Mouse (Mus musculus): ENCODE results near the gene Cpsf6. TPM values are rescaled to one million over a fixed set of nuclear protein-coding genes. Genes with fewer than 3 reads are reported as not detected.

Cpsf6 gene
- total RNA-seq (2014; fragmentation: Nextera tagmentation): 232 and 244 TPM in 2 replicates
- total RNA-seq (2017): 142 and 177 TPM in 2 replicates
- polyA plus RNA-seq (2012): 285 and 393 TPM in 2 replicates

GRCm38 (mm10) chr10:117379908-117380307, at the start of gene Cpsf6:
Gene Cpsf6 (minus strand): TSS chr10:117380015.
- H3K9me3 ChIP-seq (replicated peaks): no peaks in the 10 kb centered on the region
- peaks cover 7% of the 10 kb centered on the region; the same call in 1 of the 2 replicates for H3K27me3 ChIP-seq (ENCODE audit: insufficient read depth, low read length)
- no peak within 1 kb of the TSS for H3K4me3 ChIP-seq (ENCODE audit: low read depth, low read length)
- peaks cover 10% of the 10 kb centered on the region for H3K4me1 ChIP-seq (ENCODE audit: insufficient read depth, low read depth, low read length)
- TF ChIP-seq POLR2AphosphoS5 (IDR thresholded peaks at IDR 0.05; ENCODE audit: insufficient replicate concordance, low read depth, low read length) (no peak), TAL1 (conservative IDR thresholded peaks at IDR 0.05; ENCODE audit: low read depth, low read length) (no peak), CTCF (IDR thresholded peaks at IDR 0.05; ENCODE audit: low read depth, low read length) (no peak), GATA2 (IDR thresholded peaks at IDR 0.05; ENCODE audit: borderline replicate concordance, low read depth, low read length) (no peak), GATA1 (IDR thresholded peaks at IDR 0.05; ENCODE audit: borderline replicate concordance, low read length) (no peak)
- ATAC-seq (ENCODE audit: extremely low read depth, insufficient number of reproducible peaks, low FRiP score, poor library complexity, severe bottlenecking): no peak
- no peak for DNase-seq (ENCODE audit: low spot score)
- no peaks in the 10 kb centered on the region for H3K36me3 ChIP-seq (replicated peaks)

GRCm38 (mm10) chr10:117426615-117426969, 46.8 kb upstream of the Cpsf6 start:
- no peaks in the 10 kb centered on the region for H3K4me1 ChIP-seq (ENCODE audit: insufficient read depth, low read depth, low read length)
- TF ChIP-seq POLR2AphosphoS5 (IDR thresholded peaks at IDR 0.05; ENCODE audit: insufficient replicate concordance, low read depth, low read length) (no peak), GATA2 (IDR thresholded peaks at IDR 0.05; ENCODE audit: borderline replicate concordance, low read depth, low read length) (no peak), TAL1 (conservative IDR thresholded peaks at IDR 0.05; ENCODE audit: low read depth, low read length) (no peak), GATA1 (IDR thresholded peaks at IDR 0.05; ENCODE audit: borderline replicate concordance, low read length) (no peak), CTCF (IDR thresholded peaks at IDR 0.05; ENCODE audit: low read depth, low read length) (no peak)
- H3K4me3 ChIP-seq (ENCODE audit: low read depth, low read length): no peak overlapping the region
- no peak for DNase-seq (ENCODE audit: low spot score)
- H3K36me3 ChIP-seq (replicated peaks): no peaks in the 10 kb centered on the region
- ATAC-seq (ENCODE audit: extremely low read depth, insufficient number of reproducible peaks, low FRiP score, poor library complexity, severe bottlenecking): no peak
- H3K9me3 ChIP-seq (replicated peaks): no peaks in the 10 kb centered on the region
- peaks cover 8% of the 10 kb centered on the region; the same call in 1 of the 2 replicates for H3K27me3 ChIP-seq (ENCODE audit: insufficient read depth, low read length)

- no peaks in the 10 kb centered on the region for H3K36me3 ChIP-seq (replicated peaks)
- H3K9me3 ChIP-seq (replicated peaks): no peaks in the 10 kb centered on the region
- H3K4me3 ChIP-seq (ENCODE audit: low read depth, low read length): no peak overlapping the region
- no peaks in the 10 kb centered on the region for H3K4me1 ChIP-seq (ENCODE audit: insufficient read depth, low read depth, low read length)
- no peak for TF ChIP-seq CTCF (IDR thresholded peaks at IDR 0.05; ENCODE audit: low read depth, low read length)
- no peak for TF ChIP-seq GATA2 (IDR thresholded peaks at IDR 0.05; ENCODE audit: borderline replicate concordance, low read depth, low read length)
- peaks cover 8% of the 10 kb centered on the region for H3K27me3 ChIP-seq (ENCODE audit: insufficient read depth, low read length)
- DNase-seq (ENCODE audit: low spot score) (no peak), ATAC-seq (ENCODE audit: extremely low read depth, insufficient number of reproducible peaks, low FRiP score, poor library complexity, severe bottlenecking) (no peak)
These were observed 46.2 kb upstream of the Cpsf6 start for GRCm38 (mm10) chr10:117425907-117426614.

- Histone ChIP-seq H3K36me3 (replicated peaks) (no peaks in the 10 kb centered on the region), H3K4me1 (ENCODE audit: insufficient read depth, low read depth, low read length) (no peaks in the 10 kb centered on the region), H3K9me3 (replicated peaks) (no peaks in the 10 kb centered on the region), H3K27me3 (ENCODE audit: insufficient read depth, low read length) (peaks cover 10% of the 10 kb centered on the region), H3K4me3 (ENCODE audit: low read depth, low read length) (no peak overlapping the region)
- ATAC-seq (ENCODE audit: extremely low read depth, insufficient number of reproducible peaks, low FRiP score, poor library complexity, severe bottlenecking) (no peak), DNase-seq (ENCODE audit: low spot score) (no peak)
- TF ChIP-seq GATA2 (IDR thresholded peaks at IDR 0.05; ENCODE audit: borderline replicate concordance, low read depth, low read length) (no peak), GATA1 (IDR thresholded peaks at IDR 0.05; ENCODE audit: borderline replicate concordance, low read length) (no peak), CTCF (IDR thresholded peaks at IDR 0.05; ENCODE audit: low read depth, low read length) (no peak), TAL1 (conservative IDR thresholded peaks at IDR 0.05; ENCODE audit: low read depth, low read length) (no peak), POLR2AphosphoS5 (IDR thresholded peaks at IDR 0.05; ENCODE audit: insufficient replicate concordance, low read depth, low read length) (no peak)
These were observed 45.2 kb upstream of the Cpsf6 start for GRCm38 (mm10) chr10:117425013-117425412.

GRCm38 (mm10) chr10:117424146-117424905, 44.5 kb upstream of the Cpsf6 start:
- no peaks in the 10 kb centered on the region for H3K4me1 ChIP-seq (ENCODE audit: insufficient read depth, low read depth, low read length)
- no peaks in the 10 kb centered on the region for H3K36me3 ChIP-seq (replicated peaks)
- ATAC-seq (ENCODE audit: extremely low read depth, insufficient number of reproducible peaks, low FRiP score, poor library complexity, severe bottlenecking): no peak
- no peak for DNase-seq (ENCODE audit: low spot score)
- peaks cover 5% of the 10 kb centered on the region for H3K27me3 ChIP-seq (ENCODE audit: insufficient read depth, low read length)
- H3K4me3 ChIP-seq (ENCODE audit: low read depth, low read length): no peak overlapping the region
- no peaks in the 10 kb centered on the region for H3K9me3 ChIP-seq (replicated peaks)
- no peak for TF ChIP-seq POLR2AphosphoS5 (IDR thresholded peaks at IDR 0.05; ENCODE audit: insufficient replicate concordance, low read depth, low read length)
- no peak for TF ChIP-seq CTCF (IDR thresholded peaks at IDR 0.05; ENCODE audit: low read depth, low read length)

GRCm38 (mm10) chr10:117423025-117424002, 43.5 kb upstream of the Cpsf6 start:
- TF ChIP-seq POLR2AphosphoS5 (IDR thresholded peaks at IDR 0.05; ENCODE audit: insufficient replicate concordance, low read depth, low read length) (no peak), CTCF (IDR thresholded peaks at IDR 0.05; ENCODE audit: low read depth, low read length) (no peak), GATA1 (IDR thresholded peaks at IDR 0.05; ENCODE audit: borderline replicate concordance, low read length) (no peak), TAL1 (conservative IDR thresholded peaks at IDR 0.05; ENCODE audit: low read depth, low read length) (no peak), GATA2 (IDR thresholded peaks at IDR 0.05; ENCODE audit: borderline replicate concordance, low read depth, low read length) (no peak)
- ATAC-seq (ENCODE audit: extremely low read depth, insufficient number of reproducible peaks, low FRiP score, poor library complexity, severe bottlenecking): no peak

More at GRCm38 (mm10) chr10:117423025-117424002, 43.5 kb upstream of the Cpsf6 start:
- H3K36me3 ChIP-seq (replicated peaks): no peaks in the 10 kb centered on the region
- H3K9me3 ChIP-seq (replicated peaks): no peaks in the 10 kb centered on the region
- H3K4me3 ChIP-seq (ENCODE audit: low read depth, low read length): no peak overlapping the region
- no peaks in the 10 kb centered on the region for H3K4me1 ChIP-seq (ENCODE audit: insufficient read depth, low read depth, low read length)
- H3K27me3 ChIP-seq (ENCODE audit: insufficient read depth, low read length): peaks cover 10% of the 10 kb centered on the region
- no peak for DNase-seq (ENCODE audit: low spot score)
